Mouse (Mus musculus) CH12F3 (cell line): Measurements from ENCODE around the gene Ttc41.

ENCODE experiments used
- in situ Hi-C: fragments of 300-500 bp; cut with MboI; formaldehyde crosslinking; loops from 2 replicates; pipeline ENCODE4 v1.14.3; 2020; ENCODE audit warnings: low sequenced_read_pairs

The Ttc41 gene

GRCm38 (mm10) chr10:86782656-86783055, 77.0 kb downstream of the Ttc41 start:
- in situ Hi-C loops, result no loop called here

- in situ Hi-C loops, result no loop called here
Measured at GRCm38 (mm10) chr10:86783561-86783960, 78.0 kb downstream of the Ttc41 start.

- in situ Hi-C loops, result no loop called here
Measured at GRCm38 (mm10) chr10:86784126-86784675, 78.6 kb downstream of the Ttc41 start.

- in situ Hi-C loops, result no loop called here
Measured at GRCm38 (mm10) chr10:86785396-86785795, 79.8 kb downstream of the Ttc41 start.

GRCm38 (mm10) chr10:86786083-86786482, 80.5 kb downstream of the Ttc41 start:
- in situ Hi-C loops, result no loop called here

GRCm38 (mm10) chr10:86788193-86788592, 82.6 kb downstream of the Ttc41 start:
- in situ Hi-C loops, result no loop called here

- in situ Hi-C loops, result no loop called here
Measured at GRCm38 (mm10) chr10:86789146-86789672, 83.6 kb downstream of the Ttc41 start.

- in situ Hi-C loops, result no loop called here
Measured at GRCm38 (mm10) chr10:86791507-86792184, 86.0 kb downstream of the Ttc41 start.

- in situ Hi-C loops, result no loop called here
Measured at GRCm38 (mm10) chr10:86793509-86793951, 87.9 kb downstream of the Ttc41 start.

GRCm38 (mm10) chr10:86794196-86794595, 88.6 kb downstream of the Ttc41 start:
- in situ Hi-C loops, result no loop called here

GRCm38 (mm10) chr10:86794794-86795535, 89.4 kb downstream of the Ttc41 start:
- in situ Hi-C loops, result no loop called here

- in situ Hi-C loops, result no loop called here
Measured at GRCm38 (mm10) chr10:86796073-86796741, 90.6 kb downstream of the Ttc41 start.

- in situ Hi-C loops, result no loop called here
Measured at GRCm38 (mm10) chr10:86807362-86807761, 101.8 kb downstream of the Ttc41 start.

GRCm38 (mm10) chr10:86808013-86808758, 102.6 kb downstream of the Ttc41 start:
- in situ Hi-C loops, result no loop called here

GRCm38 (mm10) chr10:86810000-86810399, 104.4 kb downstream of the Ttc41 start:
- in situ Hi-C loops, result no loop called here

GRCm38 (mm10) chr10:86810612-86811011, 105.0 kb downstream of the Ttc41 start:
- in situ Hi-C loops, result no loop called here

GRCm38 (mm10) chr10:86814292-86815131, 108.9 kb downstream of the Ttc41 start:
- in situ Hi-C loops, result no loop called here

GRCm38 (mm10) chr10:86815133-86815532, 109.5 kb downstream of the Ttc41 start:
- in situ Hi-C loops, result no loop called here

- in situ Hi-C loops, result no loop called here
Measured at GRCm38 (mm10) chr10:86819649-86820165, 114.1 kb downstream of the Ttc41 start.
